Mouse (Mus musculus) lung, adult 2 months (tissue): ENCODE results near the gene Pam16. TPM values are rescaled to one million over a fixed set of nuclear protein-coding genes. Genes with fewer than 3 reads are reported as not detected.

Source experiments
- DNase-seq: peaks from one replicate; pipeline ENCODE4 v3.0.0; 2022
- H3K4me1 ChIP-seq: fragments of 200-500 bp; 2 replicates; pipeline ENCODE4 v1.6.1; 2011; ENCODE audit warnings: low read length; ENCODE audit not compliant: control insufficient read depth, insufficient read depth
- H3K4me3 ChIP-seq: fragments of 200-500 bp; replicated peaks from 2 replicates; pipeline ENCODE3; 2011; ENCODE audit warnings: low read depth, mild to moderate bottlenecking, control low read depth, low read length; ENCODE audit errors: extremely low read depth
- CTCF ChIP-seq: fragments of 200-500 bp; IDR thresholded peaks from 2 replicates; pipeline ENCODE4 v1.5.1; 2011; ENCODE audit warnings: mild to moderate bottlenecking, low read length, control low read depth; ENCODE audit not compliant: insufficient read depth
- POLR2A ChIP-seq: fragments of 200-500 bp; IDR thresholded peaks from 2 replicates; pipeline ENCODE4 v1.6.1; 2011; ENCODE audit warnings: low read depth, mild to moderate bottlenecking, control low read depth, low read length, borderline replicate concordance; ENCODE audit errors: extremely low read depth
- WGBS: fragments of 180-500 bp; shearing (Covaris S2); methylation state at CpG from one replicate; pipeline ENCODE4 v1.1.7; 2018; 5-methylcytosine and 5-hydroxymethylcytosine counted together
- polyA plus RNA-seq: library from polyadenylated mRNA; depleted of rRNA; stranded (reverse); fragments of >200 nt; gene quantifications from 2 replicates; pipeline ENCODE4 v1.2.3, GENCODE M21; 2012

Pam16 gene
- polyA plus RNA-seq, 1 experiment, result 12.3 TPM

- TF ChIP-seq POLR2A, result no peak
- no peak for TF ChIP-seq CTCF
- no peak for DNase-seq
- H3K4me1 ChIP-seq, result peaks cover 30% of the 10 kb centered on the region
- WGBS, result 42% methylated on average over 13 of the region's 13 CpGs
- no peak overlapping the region for H3K4me3 ChIP-seq
Observed at GRCm38 (mm10) chr16:4647651-4648141, 22.9 kb upstream of the Pam16 start.

- WGBS, result 77% methylated on average over 4 of the region's 4 CpGs
- Histone ChIP-seq H3K4me3 (no peak overlapping the region), H3K4me1 (peaks cover 37% of the 10 kb centered on the region)
- no peak for DNase-seq
- TF ChIP-seq CTCF (no peak), POLR2A (no peak)
Observed at GRCm38 (mm10) chr16:4646831-4647230, 22.0 kb upstream of the Pam16 start.

- WGBS, result 74% methylated on average over 4 of the region's 4 CpGs
- H3K4me1 ChIP-seq, result peaks cover 42% of the 10 kb centered on the region
- no peak overlapping the region for H3K4me3 ChIP-seq
- DNase-seq, result no peak
- TF ChIP-seq POLR2A, result no peak
- no peak for TF ChIP-seq CTCF
Observed at GRCm38 (mm10) chr16:4645867-4646266, 21.1 kb upstream of the Pam16 start.

- no peak overlapping the region for H3K4me3 ChIP-seq
- DNase-seq, result peak; percentile 84
- TF ChIP-seq CTCF, result no peak
- no peak for TF ChIP-seq POLR2A
- H3K4me1 ChIP-seq, result peaks cover 47% of the 10 kb centered on the region
- WGBS, result 21% methylated on average over 11 of the region's 11 CpGs
Observed at GRCm38 (mm10) chr16:4643670-4644419, 19.1 kb upstream of the Pam16 start.

GRCm38 (mm10) chr16:4642937-4643336, 18.1 kb upstream of the Pam16 start:
- TF ChIP-seq POLR2A (no peak), CTCF (no peak)
- no peak for DNase-seq
- Histone ChIP-seq H3K4me3 (no peak overlapping the region), H3K4me1 (peaks cover 47% of the 10 kb centered on the region)
- 45% methylated on average over 6 of the region's 6 CpGs for WGBS

- no peak overlapping the region for H3K4me3 ChIP-seq
- TF ChIP-seq POLR2A (peak; percentile 47; the same call in 1 of the 2 replicates), CTCF (no peak)
- H3K4me1 ChIP-seq, result peaks cover 44% of the 10 kb centered on the region
- peak; percentile 72 for DNase-seq
- 43% methylated on average over 13 of the region's 13 CpGs for WGBS
Observed at GRCm38 (mm10) chr16:4642190-4642589, 17.4 kb upstream of the Pam16 start.

- WGBS, result 16% methylated on average over 3 of the region's 3 CpGs
- TF ChIP-seq CTCF, result no peak
- no peak for TF ChIP-seq POLR2A
- Histone ChIP-seq H3K4me1 (peaks cover 38% of the 10 kb centered on the region), H3K4me3 (peak overlapping the region; percentile 47)
- peak; percentile 52 for DNase-seq
Observed at GRCm38 (mm10) chr16:4641119-4641838, 16.5 kb upstream of the Pam16 start.

GRCm38 (mm10) chr16:4640267-4641005, 15.6 kb upstream of the Pam16 start:
- TF ChIP-seq CTCF, result no peak
- 0 out of 2 replicates have a peak, but pooled peaks have one; percentile 11 for TF ChIP-seq POLR2A
- 10% methylated on average over 17 of the region's 17 CpGs for WGBS
- Histone ChIP-seq H3K4me3 (peak overlapping the region; percentile 91), H3K4me1 (peaks cover 38% of the 10 kb centered on the region)
- DNase-seq, result peak; percentile 51

GRCm38 (mm10) chr16:4639831-4640237, 15.0 kb upstream of the Pam16 start, which contains the start of the genes Vasn and Dnaja3:
Vasn (plus strand) TSS chr16:4639941.
Dnaja3 (plus strand) TSS chr16:4639989.
- 6% methylated on average over 22 of the region's 22 CpGs for WGBS
- TF ChIP-seq POLR2A (peak; percentile 91; the same call in 1 of the 2 replicates), CTCF (no peak)
- peak within 1 kb of the TSS; percentile 91 for H3K4me3 ChIP-seq
- peak; percentile 91 for DNase-seq
- peaks cover 38% of the 10 kb centered on the region for H3K4me1 ChIP-seq
